Mouse (Mus musculus) midbrain, embryonic 14.5 days (tissue): Measurements from ENCODE around the gene Slc22a1. TPM values are rescaled to one million over a fixed set of nuclear protein-coding genes. Genes with fewer than 3 reads are reported as not detected.
"Not testable (repeated sequence)": the region's sequence is repeated elsewhere in the genome, so short reads cannot be mapped to it uniquely, and the experiment has no call there.

Experiments used
- ATAC-seq: fragments of 200-750 bp; cut with Nextera tagmentation; 2 replicates; pipeline ENCODE4 v1.8.0; 2017; ENCODE audit warnings: moderate number of reproducible peaks, moderate library complexity; ENCODE audit not compliant: low FRiP score, low TSS enrichment
- DNase-seq: peaks from one replicate; pipeline ENCODE4 v3.0.0-alpha.2; 2015
- H3K27ac ChIP-seq: fragments of 300-500 bp; sonication (generic); replicated peaks from 2 replicates; pipeline ENCODE4 v1.5.1; 2014; ENCODE audit warnings: mild to moderate bottlenecking, low read depth, low read length, moderate library complexity
- H3K27me3 ChIP-seq: fragments of 300-500 bp; sonication (generic); 2 replicates; pipeline ENCODE4 v1.6.1; 2014; ENCODE audit warnings: low read length, control low read depth, mixed read lengths; ENCODE audit not compliant: control insufficient read depth, insufficient read depth
- H3K36me3 ChIP-seq: fragments of 300-500 bp; sonication (generic); 2 replicates; pipeline ENCODE4 v1.6.1; 2014; ENCODE audit warnings: low read length, control low read depth; ENCODE audit not compliant: control insufficient read depth, insufficient read depth
- H3K4me1 ChIP-seq: fragments of 300-500 bp; sonication (generic); 2 replicates; pipeline ENCODE4 v1.6.1; 2014; ENCODE audit warnings: mild to moderate bottlenecking, antibody characterized with exemption, low read length, control low read depth; ENCODE audit not compliant: control insufficient read depth, insufficient read depth
- H3K4me2 ChIP-seq: fragments of 300-500 bp; sonication (generic); 2 replicates; pipeline ENCODE4 v1.6.1; 2014; ENCODE audit warnings: mild to moderate bottlenecking, low read length, moderate library complexity
- H3K4me3 ChIP-seq: fragments of 300-500 bp; sonication (generic); replicated peaks from 2 replicates; pipeline ENCODE4 v1.5.1; 2014; ENCODE audit warnings: low read depth, low read length
- H3K9ac ChIP-seq: fragments of 300-500 bp; sonication (generic); replicated peaks from 2 replicates; pipeline ENCODE4 v1.6.1; 2014; ENCODE audit warnings: mild to moderate bottlenecking, low read length, moderate library complexity
- H3K9me3 ChIP-seq: fragments of 300-500 bp; sonication (generic); 2 replicates; pipeline ENCODE4 v1.6.1; 2016; ENCODE audit warnings: low read length, control low read depth, mixed read lengths; ENCODE audit not compliant: control insufficient read depth
- WGBS: fragments of 180-500 bp; shearing (Covaris S2); extraction: QIAGEN DNeasy Blood & Tissue Kit; methylation state at CpG from one replicate; pipeline ENCODE4 v1.1.7; 2014; 5-methylcytosine and 5-hydroxymethylcytosine counted together
- polyA plus RNA-seq: library from polyadenylated mRNA; unstranded; fragments of >200 nt; fragmentation: Nextera tagmentation; extraction: Ambion mirVana; gene quantifications from 2 replicates; pipeline ENCODE4 v1.2.1, GENCODE M21; 2014

Slc22a1 gene
- polyA plus RNA-seq, 1 experiment from 2014 or later, result not detected

- Histone ChIP-seq H3K4me2 (no peak overlapping the region), H3K9me3 (no peaks in the 10 kb centered on the region), H3K27me3 (no peaks in the 10 kb centered on the region), H3K4me1 (no peaks in the 10 kb centered on the region), H3K9ac (no peak overlapping the region), H3K36me3 (peaks cover 96% of the 10 kb centered on the region), H3K27ac (no peak overlapping the region), H3K4me3 (no peak overlapping the region)
- ATAC-seq (no peak), DNase-seq (no peak)
- WGBS, result 96% methylated on average over 7 of the region's 7 CpGs
Measured at GRCm38 (mm10) chr17:12691899-12692298, 16.3 kb upstream of the Slc22a1 start.

- H3K9ac ChIP-seq, result no peak overlapping the region
- no peaks in the 10 kb centered on the region for H3K27me3 ChIP-seq
- DNase-seq (peak; percentile 72), ATAC-seq (no peak)
- no peak overlapping the region for H3K4me2 ChIP-seq
- no peaks in the 10 kb centered on the region for H3K9me3 ChIP-seq
- H3K4me3 ChIP-seq, result no peak overlapping the region
- 85% methylated on average over 3 of the region's 3 CpGs for WGBS
- H3K27ac ChIP-seq, result no peak overlapping the region
- peaks cover 97% of the 10 kb centered on the region for H3K36me3 ChIP-seq
- no peaks in the 10 kb centered on the region for H3K4me1 ChIP-seq
Measured at GRCm38 (mm10) chr17:12689537-12689936, 13.9 kb upstream of the Slc22a1 start.

GRCm38 (mm10) chr17:12688427-12689110 is 12.9 kb upstream of the Slc22a1 start:
- Histone ChIP-seq H3K27me3 (no peaks in the 10 kb centered on the region), H3K4me2 (no peak overlapping the region), H3K36me3 (peaks cover 97% of the 10 kb centered on the region), H3K9ac (no peak overlapping the region), H3K4me3 (no peak overlapping the region), H3K9me3 (no peaks in the 10 kb centered on the region), H3K27ac (no peak overlapping the region), H3K4me1 (no peaks in the 10 kb centered on the region)
- DNase-seq, result peak; percentile 8
- WGBS, result 93% methylated on average over 20 of the region's 20 CpGs
- ATAC-seq, result no peak

- H3K9me3 ChIP-seq, result no peaks in the 10 kb centered on the region
- no peak for DNase-seq
- H3K4me2 ChIP-seq, result no peak overlapping the region
- H3K36me3 ChIP-seq, result peaks cover 75% of the 10 kb centered on the region
- ATAC-seq, result no peak
- no peak overlapping the region for H3K27ac ChIP-seq
- WGBS, result 93% methylated on average over 7 of the region's 7 CpGs
- H3K27me3 ChIP-seq, result no peaks in the 10 kb centered on the region
- H3K4me1 ChIP-seq, result no peaks in the 10 kb centered on the region
- H3K4me3 ChIP-seq, result no peak overlapping the region
- no peak overlapping the region for H3K9ac ChIP-seq
Measured at GRCm38 (mm10) chr17:12684928-12685624, 9.4 kb upstream of the Slc22a1 start.

- Histone ChIP-seq H3K27ac (no peak overlapping the region), H3K27me3 (no peaks in the 10 kb centered on the region), H3K9ac (no peak overlapping the region), H3K4me1 (no peaks in the 10 kb centered on the region), H3K4me2 (no peak overlapping the region), H3K9me3 (no peaks in the 10 kb centered on the region), H3K36me3 (peaks cover 69% of the 10 kb centered on the region), H3K4me3 (no peak overlapping the region)
- 84% methylated on average over 4 of the region's 4 CpGs for WGBS
- ATAC-seq (no peak), DNase-seq (no peak)
Measured at GRCm38 (mm10) chr17:12684412-12684811, 8.8 kb upstream of the Slc22a1 start.

- no peaks in the 10 kb centered on the region for H3K4me1 ChIP-seq
- no peak overlapping the region for H3K9ac ChIP-seq
- H3K4me3 ChIP-seq, result no peak overlapping the region
- WGBS, result 94% methylated on average over 13 of the region's 13 CpGs
- no peak overlapping the region for H3K27ac ChIP-seq
- no peaks in the 10 kb centered on the region for H3K9me3 ChIP-seq
- H3K4me2 ChIP-seq, result no peak overlapping the region
- DNase-seq, result no peak
- peaks cover 61% of the 10 kb centered on the region for H3K36me3 ChIP-seq
- no peak for ATAC-seq
- H3K27me3 ChIP-seq, result no peaks in the 10 kb centered on the region
Measured at GRCm38 (mm10) chr17:12683582-12683981, 8.0 kb upstream of the Slc22a1 start.

- Histone ChIP-seq H3K27ac (no peak overlapping the region), H3K9me3 (no peaks in the 10 kb centered on the region), H3K4me3 (no peak overlapping the region), H3K9ac (no peak overlapping the region), H3K36me3 (peaks cover 9% of the 10 kb centered on the region), H3K27me3 (no peaks in the 10 kb centered on the region), H3K4me1 (no peaks in the 10 kb centered on the region), H3K4me2 (no peak overlapping the region)
- ATAC-seq (no peak), DNase-seq (no peak)
Measured at GRCm38 (mm10) chr17:12678261-12678660, 2.6 kb upstream of the Slc22a1 start.

GRCm38 (mm10) chr17:12677139-12677538 is 1.5 kb upstream of the Slc22a1 start:
- Histone ChIP-seq H3K4me3 (no peak overlapping the region), H3K9me3 (no peaks in the 10 kb centered on the region), H3K27ac (no peak overlapping the region), H3K4me1 (no peaks in the 10 kb centered on the region), H3K27me3 (no peaks in the 10 kb centered on the region), H3K9ac (no peak overlapping the region), H3K4me2 (no peak overlapping the region), H3K36me3 (peaks cover 3% of the 10 kb centered on the region; the same call in 1 of the 2 replicates)
- ATAC-seq (no peak), DNase-seq (no peak)

GRCm38 (mm10) chr17:12674980-12675379 is 649 bp downstream of the Slc22a1 start:
- not testable (repeated sequence) for H3K4me2 ChIP-seq, H3K36me3 ChIP-seq, DNase-seq, H3K4me3 ChIP-seq, H3K27me3 ChIP-seq, H3K27ac ChIP-seq, H3K4me1 ChIP-seq, ATAC-seq, H3K9me3 ChIP-seq, H3K9ac ChIP-seq
- WGBS, result 95% methylated on average over 7 of the region's 7 CpGs
